Mouse (Mus musculus): ENCODE results near the gene Mnat1.

GRCm38 (mm10) chr12:73197363-73197762 is 73.8 kb downstream of the Mnat1 start:
- TF ChIP-seq POLR2A (IDR thresholded peaks at IDR 0.05; ENCODE audit: borderline replicate concordance, control insufficient read depth, low read depth, low read length) (no peak), CTCF (IDR thresholded peaks at IDR 0.05; ENCODE audit: control insufficient read depth, insufficient read depth, low read length) (no peak)

All from bone marrow, adult 2 months (tissue).